Mouse (Mus musculus) left cerebral cortex, postnatal 10 days (tissue): ENCODE measurements around the gene Lhb. TPM values are rescaled to one million over a fixed set of nuclear protein-coding genes. Genes with fewer than 3 reads are reported as not detected.
"Not testable (repeated sequence)": the region's sequence is repeated elsewhere in the genome, so short reads cannot be mapped to it uniquely, and the experiment has no call there.

Experiments used
- DNase-seq, 2 experiments: peaks; one replicate each; pipeline ENCODE4 v3.0.0; 2021 to 2022; ENCODE audit warnings: low spot score in 2 of 2, mixed read lengths in 1 of 2; ENCODE audit errors: extremely low spot score in 1 of 2
- intact Hi-C: fragments of 180-260 bp; cut with DNase I; formaldehyde crosslinking; loops from one replicate; pipeline ENCODE4 v1.15.1; 2025
- total RNA-seq, 2 experiments: library from RNA; stranded (reverse); gene quantifications; 2 replicates each; pipeline ENCODE4 v1.2.3; 2021

The Lhb gene
- total RNA-seq, 2 experiments from 2014 or later: not detected

DNA sequence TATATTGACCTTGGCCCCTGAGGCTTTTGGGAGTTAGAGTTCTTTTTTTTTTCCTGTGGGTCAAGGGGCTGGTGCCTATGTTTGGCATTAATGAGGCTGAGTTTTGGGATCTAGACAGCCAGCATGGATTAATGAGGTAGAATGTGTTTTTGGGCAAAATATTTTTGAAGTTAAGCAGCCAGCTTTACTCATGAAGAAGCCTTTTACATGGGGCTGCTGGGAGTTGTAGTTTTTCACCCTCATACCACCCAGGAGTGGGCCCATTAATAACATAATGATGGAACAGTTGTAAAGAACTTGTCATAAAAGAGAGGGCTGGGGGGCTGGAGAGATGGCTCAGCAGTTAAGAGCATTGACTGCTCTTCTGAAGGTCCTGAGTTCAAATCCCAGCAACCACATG is 26.0 kb downstream of the Lhb start:
- DNase-seq: no peak
- intact Hi-C loops: no loop called here

DNA sequence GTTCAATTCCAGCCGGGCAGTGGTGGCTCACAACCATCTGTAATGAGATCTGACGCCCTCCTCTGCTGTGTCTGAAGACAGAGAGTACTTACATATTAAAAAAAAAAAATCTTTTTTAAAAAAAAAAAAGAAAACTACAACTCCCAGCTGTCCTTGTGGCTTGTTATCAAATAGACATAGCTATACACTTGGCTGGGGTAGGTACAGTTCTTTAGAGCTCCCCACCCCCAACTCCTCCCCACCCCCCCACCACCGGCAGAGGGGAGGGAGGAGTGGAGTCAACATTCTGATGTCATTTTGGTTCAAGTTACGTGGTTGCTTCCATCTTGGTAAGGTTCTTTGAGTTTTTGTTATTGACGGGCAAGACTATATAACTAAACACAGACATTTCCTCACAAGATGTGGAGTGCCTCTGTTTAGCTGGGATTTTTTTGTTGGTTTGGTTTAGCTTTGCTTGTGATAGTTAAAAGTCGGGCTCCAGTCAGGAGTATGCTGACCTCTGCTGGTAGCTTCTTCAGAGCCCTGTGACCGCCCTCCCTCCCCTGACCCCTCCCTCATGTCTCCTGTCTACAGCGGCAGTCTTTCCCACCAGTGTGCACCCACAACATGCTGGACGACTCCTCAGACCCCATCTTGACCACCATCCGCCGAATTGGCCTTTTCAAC is 26.8 kb downstream of the Lhb start:
- intact Hi-C loops: no loop called here
- peak in 1 of 2 experiments; percentile 44 for DNase-seq

DNA sequence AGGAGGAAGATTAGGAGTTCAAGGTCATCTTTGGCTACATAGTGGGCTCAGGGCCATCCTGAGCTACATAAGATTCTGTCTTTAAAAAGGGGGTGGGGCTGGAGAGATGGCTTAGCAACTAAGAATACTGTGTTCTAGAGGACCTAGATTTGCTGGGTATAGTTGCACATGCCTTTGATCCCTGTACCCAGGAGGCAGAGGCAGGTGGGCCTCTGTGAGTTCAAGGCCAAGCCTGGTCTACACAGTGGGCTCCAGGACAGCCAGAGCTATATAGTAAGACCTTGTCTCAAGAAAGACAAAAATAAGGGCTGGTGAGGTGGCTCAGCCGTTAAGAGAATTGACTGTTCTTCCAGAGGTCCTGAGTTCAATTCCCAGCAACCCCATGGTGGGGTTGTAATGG is 29.4 kb downstream of the Lhb start:
- no peak for DNase-seq
- intact Hi-C loops: no loop called here

DNA sequence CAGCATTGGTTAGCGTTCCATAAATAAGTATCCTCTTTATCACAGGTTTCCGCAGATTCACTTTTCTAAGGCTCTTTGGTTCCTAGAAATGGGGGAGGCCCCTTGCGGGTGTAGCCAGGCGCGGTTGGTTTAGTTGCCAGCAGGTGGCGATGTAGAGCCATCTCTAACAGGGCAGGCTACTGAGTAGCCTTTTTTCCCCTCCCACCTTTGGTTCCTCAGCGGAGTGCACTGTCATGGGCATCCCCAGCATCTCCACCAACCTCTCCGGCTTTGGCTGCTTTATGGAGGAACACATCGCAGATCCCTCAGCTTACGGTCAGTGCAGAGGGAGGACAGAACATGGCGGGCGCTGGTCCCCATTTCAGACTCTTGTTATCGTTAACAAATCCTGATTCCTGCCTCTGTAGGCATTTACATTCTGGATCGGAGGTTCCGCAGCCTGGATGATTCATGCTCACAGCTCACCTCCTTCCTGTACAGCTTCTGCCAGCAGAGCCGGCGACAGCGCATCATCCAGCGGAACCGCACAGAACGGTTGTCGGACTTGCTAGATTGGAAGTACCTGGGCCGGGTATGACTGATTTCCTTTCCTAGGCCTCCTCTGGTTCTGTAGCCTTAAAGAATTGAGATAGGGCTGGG is 30.8 kb downstream of the Lhb start:
- intact Hi-C loops: no loop called here
- peak; percentile 79 to 87 for DNase-seq

DNA sequence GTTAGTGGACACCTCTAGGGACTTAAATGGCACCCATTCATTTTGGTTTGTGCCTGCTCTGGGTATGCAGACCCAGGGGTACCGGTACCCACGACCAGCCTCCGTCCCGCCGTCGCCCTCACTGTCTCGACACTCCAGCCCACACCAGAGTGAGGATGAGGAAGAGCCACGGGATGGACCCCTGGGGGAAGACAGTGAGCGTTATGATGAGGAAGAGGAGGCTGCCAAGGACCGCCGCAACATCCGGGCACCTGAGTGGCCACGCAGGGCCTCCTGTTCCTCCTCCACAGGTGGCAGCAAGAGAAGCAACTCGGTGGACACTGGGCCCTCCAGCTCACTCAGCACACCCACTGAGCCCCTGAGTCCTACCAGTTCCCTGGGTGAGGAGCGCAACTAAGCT is 34.4 kb downstream of the Lhb start:
- intact Hi-C loops: no loop called here
- no peak for DNase-seq

DNA sequence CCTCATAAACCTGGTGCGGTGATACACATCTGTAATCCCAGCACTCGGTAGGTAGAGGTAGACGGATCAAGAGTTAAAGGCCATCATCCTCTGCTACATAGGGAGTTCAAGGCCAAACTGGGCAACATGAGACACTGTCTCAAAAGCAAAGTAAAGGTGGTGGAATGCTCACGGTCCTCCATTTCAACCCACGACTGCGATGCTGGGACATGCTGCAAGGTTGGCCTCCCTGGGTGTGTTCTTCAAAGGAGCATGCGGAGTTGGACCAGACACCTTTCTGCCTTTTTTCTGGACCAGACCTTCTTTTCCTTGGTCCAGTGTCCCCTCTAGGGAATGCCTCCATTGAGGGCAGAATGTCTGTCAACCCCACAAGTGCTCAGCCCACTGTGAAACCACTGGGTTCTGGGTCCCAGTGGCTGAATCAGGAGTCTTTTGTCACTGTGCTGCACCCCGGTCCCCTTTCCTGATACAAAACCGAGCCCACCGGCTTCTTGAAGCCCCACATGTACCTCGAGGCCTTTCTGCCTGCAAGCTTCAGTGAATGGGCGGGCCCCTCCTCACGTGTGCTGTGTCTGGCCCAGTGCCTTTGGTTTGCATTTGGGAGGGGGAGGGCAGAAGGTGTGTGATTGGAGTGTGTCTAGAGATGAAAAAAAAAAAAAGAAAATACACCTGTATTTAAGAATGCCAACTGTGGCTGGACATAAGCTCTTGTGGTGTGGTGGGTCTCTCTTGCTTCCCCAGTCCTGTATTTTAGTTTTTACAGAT is 35.5 kb downstream of the Lhb start:
- no peak for DNase-seq
- intact Hi-C loops: no loop called here

DNA sequence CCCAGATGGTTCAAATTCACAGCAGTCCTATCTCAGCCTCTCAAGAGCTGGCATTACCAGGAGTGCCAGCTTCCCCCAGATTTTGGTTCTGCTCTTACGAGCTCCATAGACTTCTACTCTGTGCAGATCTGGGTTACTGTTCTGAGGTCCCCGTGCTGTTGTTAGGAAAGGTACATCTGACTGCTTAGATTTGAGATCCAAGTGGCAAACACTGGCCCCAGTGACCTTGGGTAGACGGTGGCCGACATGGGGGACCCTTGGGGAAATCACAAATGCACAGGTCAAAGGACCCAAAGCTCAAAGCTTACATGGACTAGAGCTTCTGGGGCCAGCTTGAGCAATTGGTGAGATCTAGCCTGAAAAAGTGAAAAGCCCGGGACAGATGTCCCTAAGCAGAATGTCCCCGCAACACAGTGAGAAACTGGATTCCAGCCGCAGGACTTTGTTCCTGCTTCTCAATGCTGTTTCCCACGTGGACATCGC is 36.1 kb downstream of the Lhb start:
- no peak for DNase-seq
- intact Hi-C loops: no loop called here

DNA sequence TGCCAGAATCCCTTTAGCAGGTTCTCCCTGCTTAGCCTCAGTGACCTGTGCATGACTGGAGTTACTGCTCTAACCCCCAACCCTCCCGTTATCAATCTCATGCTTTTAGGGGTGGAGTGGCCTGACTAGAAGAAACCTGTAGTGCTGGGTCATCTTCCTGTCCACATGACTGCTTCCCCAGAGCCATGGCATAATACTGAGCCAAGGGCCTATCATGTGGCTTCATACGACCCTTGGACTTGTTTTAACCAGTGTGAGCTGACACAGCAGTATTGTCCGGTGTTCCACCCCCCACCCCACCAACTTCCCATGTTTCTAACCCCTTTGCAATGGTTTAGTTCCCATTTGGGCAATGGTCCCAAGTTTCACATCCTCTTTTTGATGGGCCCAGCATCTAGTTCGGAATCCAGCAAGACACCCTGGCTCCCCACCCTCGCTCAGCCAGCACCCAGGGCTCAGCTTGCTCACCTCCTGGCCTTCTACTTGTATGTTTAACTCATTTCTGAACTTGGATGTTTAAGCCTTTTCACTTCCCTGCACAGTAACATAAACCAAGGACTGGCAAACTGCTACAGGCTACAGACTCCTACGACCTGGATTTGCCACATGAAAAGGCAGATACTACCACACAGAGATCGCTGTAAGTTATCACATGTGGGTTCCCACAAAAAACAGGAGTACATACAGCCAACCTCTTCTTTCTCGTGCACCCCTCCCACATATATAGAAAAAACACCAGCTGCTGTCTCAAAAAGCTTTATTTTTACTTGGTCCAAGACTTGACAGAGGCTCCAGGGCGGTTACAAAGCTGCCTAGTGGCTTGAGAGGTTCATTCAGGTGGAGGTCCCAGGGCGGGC is 36.8 kb downstream of the Lhb start:
- DNase-seq: peak in 1 of 2 experiments; percentile 43
- intact Hi-C loops: no loop called here

DNA sequence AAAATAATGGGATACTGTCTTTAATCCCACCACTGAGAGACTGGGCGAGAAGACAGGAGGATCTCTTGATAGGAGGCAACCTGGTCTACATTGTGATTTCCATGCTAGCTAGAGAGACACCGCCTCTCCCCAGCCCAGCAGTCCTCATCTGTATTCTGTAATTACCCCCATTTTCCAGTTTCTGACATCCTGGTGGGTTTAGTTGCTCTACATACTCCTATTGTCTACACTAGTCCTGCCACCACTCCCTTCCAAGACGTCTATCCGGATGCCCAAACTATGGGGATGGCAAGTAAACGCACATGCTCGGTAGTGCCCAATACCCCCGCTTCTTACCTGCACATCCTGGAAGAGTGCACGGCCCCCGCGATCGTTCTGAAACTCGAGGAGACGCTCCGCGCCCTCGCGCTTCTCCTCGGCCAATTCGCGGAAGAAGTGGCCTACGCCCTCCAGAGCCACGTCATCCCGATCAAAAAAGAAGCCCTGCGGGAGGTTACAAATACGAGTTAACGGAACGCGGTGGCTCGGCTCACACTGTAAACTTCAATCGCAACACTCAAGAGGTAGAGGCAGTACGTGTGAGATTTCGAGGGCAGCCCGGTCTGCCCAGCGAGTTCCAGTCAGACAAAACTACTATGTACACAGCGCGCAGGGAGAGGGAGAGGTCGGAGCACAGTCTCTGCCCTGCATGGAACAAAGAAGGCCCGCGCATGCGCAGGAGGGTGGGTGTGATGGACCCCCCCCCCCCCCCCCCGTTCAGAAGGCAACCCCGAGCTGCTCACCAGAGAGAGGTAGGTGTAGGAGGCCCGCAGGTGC is 38.3 kb downstream of the Lhb start:
- intact Hi-C loops: no loop called here
- DNase-seq: peak; percentile 62 to 90

DNA sequence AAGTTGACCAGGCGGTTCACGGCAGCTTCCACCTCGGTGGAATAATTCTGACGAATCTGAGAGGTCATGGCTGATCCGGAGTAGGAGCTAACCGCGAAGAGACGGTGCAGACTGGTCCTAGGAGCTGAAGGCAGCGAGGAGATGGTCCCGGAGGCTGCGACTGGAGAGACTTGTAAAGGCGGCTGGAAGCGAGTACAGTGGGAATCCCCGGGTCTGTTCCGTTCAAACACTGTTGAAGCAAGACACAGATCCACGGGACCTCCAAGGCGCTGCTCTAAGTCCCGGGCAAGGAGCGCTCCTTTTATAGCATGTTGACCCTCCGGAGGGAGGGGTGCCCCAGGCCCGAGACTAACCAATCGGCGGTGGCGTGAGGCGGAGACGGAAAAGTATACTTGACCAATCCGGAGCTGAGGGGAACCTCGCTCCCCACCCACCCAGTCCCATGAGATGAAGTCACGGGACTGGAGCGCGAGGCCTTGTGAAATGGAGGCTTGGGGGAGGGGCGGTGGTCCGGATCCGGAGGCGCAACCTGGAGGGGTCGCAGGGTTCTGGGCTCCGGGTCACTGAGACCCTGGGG is 39.0 kb downstream of the Lhb start, which contains the start of gene Ftl1:
Gene Ftl1 (minus strand): TSS at position 321 of the 577 bp plus-strand sequence.
- intact Hi-C loops: not testable (repeated sequence)
- DNase-seq: peak; percentile 98 to 99

DNA sequence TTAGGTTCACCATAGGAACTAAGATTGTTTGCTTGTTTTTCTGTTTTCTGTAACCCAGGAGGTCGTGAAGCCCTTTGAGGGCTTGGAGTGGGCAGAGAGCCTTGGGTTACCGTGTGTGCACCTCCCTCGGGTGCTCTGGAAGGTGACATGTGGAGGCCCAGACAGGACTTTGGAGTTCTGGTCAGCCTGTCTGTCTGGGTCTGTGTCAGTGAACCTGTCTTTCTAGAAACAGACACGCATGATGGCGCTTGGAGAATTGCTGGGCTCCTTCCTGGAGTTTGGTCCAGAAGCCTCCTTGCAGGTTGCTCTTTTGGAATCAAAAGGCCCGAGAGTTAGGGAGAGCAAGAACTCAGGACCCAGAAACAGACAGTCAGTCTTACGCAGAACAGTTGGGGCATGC is 39.8 kb downstream of the Lhb start:
- intact Hi-C loops: no loop called here
- DNase-seq: no peak

DNA sequence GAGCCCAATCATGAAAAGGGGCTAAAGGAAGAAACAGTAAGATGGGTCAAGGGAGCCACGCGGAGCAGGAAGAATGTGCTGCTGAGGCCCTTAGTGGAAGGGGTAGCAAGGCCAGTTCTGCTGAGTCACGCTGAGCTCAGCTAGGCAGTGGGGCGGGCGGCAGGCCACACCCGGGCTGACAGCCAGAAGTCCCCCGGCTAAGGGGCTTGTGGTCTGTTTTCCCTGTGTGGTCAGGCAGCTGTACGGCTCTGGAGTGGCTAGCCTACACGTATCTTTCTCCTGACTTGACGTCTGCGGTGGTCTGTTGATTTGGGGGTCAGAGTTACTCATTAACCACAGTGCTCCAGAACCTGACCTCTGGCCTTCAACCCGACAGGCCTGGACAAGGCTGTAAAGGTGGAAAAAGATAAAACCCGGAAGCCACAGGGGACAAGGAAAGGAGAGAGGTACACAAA is 40.3 kb downstream of the Lhb start:
- DNase-seq: peak in 1 of 2 experiments; percentile 78
- intact Hi-C loops: no loop called here

DNA sequence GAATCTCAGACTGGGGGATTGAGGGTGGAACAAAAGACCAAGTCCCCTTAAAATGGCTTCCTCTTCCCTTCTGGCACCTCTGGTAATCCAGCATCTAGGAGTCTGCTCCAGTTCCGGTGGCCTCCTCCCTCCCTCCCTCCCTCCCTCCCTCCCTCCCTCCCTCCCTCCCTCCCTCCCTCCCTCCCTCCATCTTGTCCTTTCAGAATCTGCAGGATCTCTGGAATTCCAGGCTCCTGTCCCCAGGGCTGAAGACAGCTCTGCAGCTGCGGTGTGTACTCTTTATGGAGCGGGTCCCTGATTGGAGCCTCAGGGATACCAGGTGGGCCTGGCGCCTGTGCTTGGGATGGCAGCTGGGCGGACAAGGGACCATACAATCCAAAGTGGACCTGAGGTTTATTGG is 40.7 kb downstream of the Lhb start:
- intact Hi-C loops: no loop called here
- DNase-seq: no peak

DNA sequence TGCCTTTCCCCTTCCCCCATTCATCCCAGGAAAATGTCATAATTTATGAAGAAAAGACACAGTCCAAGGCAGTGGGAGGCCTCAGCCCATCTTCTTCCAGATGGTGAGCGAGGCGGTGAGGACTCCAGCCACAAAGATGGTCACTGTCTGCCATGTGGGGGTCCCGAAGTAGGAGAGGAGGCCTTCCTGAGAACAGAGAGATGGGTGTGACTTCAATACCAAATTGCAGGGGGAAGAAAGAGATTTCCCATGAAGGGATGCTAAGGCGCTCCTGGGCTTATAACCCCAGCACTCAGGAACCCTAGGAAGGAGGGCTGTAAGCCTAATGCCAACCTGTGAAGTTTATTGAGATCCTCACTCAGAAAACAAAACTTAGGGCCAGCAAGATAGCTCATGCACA is 41.2 kb downstream of the Lhb start:
- intact Hi-C loops: no loop called here
- no peak for DNase-seq

DNA sequence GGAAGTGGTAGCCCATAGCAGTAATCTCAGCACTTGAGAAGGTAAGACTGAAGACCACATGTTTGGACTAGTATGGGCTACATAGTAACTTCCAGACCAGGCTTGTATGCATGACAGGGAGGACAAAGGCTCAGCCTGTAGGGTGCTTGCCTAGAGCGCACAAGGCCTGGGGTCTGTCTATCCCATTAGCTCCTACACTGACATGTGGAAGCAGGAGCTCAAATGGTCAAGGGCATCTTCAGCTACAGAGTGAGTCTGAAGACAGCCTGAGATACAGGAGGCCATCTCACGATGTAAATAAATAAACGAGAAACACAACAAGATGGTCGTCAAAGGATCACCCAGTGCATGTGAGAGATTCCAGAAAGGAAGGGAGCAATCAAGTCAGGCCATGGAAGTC is 41.7 kb downstream of the Lhb start:
- intact Hi-C loops: no loop called here
- DNase-seq: no peak

DNA sequence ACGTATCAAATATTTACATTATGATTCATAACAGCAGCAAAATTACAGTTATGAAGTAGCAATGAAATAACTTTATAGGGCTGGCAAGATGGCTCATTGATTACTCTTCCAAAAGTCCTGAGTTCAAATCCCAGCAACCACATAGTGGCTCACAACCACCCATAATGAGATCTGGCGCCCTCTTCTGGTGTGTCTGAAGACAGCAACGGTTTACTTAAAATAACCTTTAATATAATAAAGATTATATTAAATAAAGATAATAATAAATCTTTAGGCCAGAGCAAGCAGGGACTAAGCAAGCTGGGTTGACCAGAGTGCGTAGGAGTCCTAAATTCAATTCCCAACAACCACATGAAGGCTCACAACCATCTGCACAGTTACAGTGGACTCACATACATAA is 42.2 kb downstream of the Lhb start:
- intact Hi-C loops, DNase-seq: not testable (repeated sequence)

DNA sequence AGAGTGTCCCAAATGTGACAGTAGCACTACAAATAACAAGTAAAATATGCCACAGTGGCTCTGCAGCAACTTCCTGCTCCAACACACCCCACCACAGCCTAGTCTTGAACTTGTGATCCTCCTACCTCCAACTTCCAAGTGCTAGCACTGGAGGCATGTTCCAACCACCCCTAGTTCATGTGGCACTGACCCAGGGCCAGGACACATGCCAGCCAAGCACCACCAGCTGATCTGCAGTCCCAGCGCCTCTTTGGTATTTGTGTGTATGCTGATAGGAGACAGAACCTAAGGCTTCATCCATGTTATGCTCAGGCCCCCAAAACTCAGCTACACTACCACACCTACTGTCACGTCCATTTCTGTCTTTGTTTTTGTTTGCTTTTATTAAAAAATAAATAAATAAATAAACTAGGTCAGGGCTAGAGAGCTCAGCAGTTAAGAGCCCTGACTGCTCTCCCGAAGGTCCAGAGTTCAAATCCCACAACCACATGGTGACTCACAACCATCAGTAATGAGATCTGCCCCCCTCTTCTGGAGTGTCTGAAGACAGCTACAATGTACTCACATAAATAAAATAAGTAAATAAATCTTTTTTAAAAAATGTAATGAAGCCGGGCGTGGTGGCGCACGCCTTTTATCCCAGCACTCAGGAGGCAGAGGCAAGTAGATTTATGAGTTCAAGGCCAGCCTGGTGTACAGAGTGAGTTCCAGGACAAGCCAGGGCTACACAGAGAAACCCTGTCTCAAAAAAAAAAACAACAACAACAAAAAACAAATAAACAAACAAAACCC is 43.6 kb downstream of the Lhb start:
- no peak for DNase-seq
- intact Hi-C loops: no loop called here
